Mouse (Mus musculus) embryo, embryonic 11 days (tissue): ENCODE data around the gene Nsg2.

Source experiments
- DNase-seq: peaks from one replicate; pipeline ENCODE4 v3.0.0-alpha.2; 2015

The Nsg2 gene

GRCm38 (mm10) chr11:32013014-32013427 lies 12.8 kb downstream of the Nsg2 start:
- DNase-seq = no peak

- DNase-seq = no peak
Measured at GRCm38 (mm10) chr11:32013561-32013960, 13.3 kb downstream of the Nsg2 start.

GRCm38 (mm10) chr11:32018201-32018600 lies 17.9 kb downstream of the Nsg2 start:
- no peak for DNase-seq

GRCm38 (mm10) chr11:32020031-32020965 lies 20.0 kb downstream of the Nsg2 start:
- DNase-seq = no peak

GRCm38 (mm10) chr11:32026634-32027033 lies 26.4 kb downstream of the Nsg2 start:
- no peak for DNase-seq

- DNase-seq = peak; percentile 67
Measured at GRCm38 (mm10) chr11:32027474-32028342, 27.4 kb downstream of the Nsg2 start.

GRCm38 (mm10) chr11:32028605-32029004 lies 28.3 kb downstream of the Nsg2 start:
- no peak for DNase-seq

- DNase-seq = no peak
Measured at GRCm38 (mm10) chr11:32029356-32029755, 29.1 kb downstream of the Nsg2 start.

GRCm38 (mm10) chr11:32031396-32031795 lies 31.1 kb downstream of the Nsg2 start:
- DNase-seq = no peak

- DNase-seq = no peak
Measured at GRCm38 (mm10) chr11:32032053-32032452, 31.8 kb downstream of the Nsg2 start.

GRCm38 (mm10) chr11:32035831-32036230 lies 35.6 kb downstream of the Nsg2 start:
- DNase-seq = no peak

- DNase-seq = no peak
Measured at GRCm38 (mm10) chr11:32039656-32040055, 39.4 kb downstream of the Nsg2 start.

GRCm38 (mm10) chr11:32057389-32057788 lies 57.1 kb downstream of the Nsg2 start:
- DNase-seq = peak; percentile 19

GRCm38 (mm10) chr11:32057861-32058260 lies 57.6 kb downstream of the Nsg2 start:
- no peak for DNase-seq

GRCm38 (mm10) chr11:32061020-32061419 lies 60.8 kb downstream of the Nsg2 start:
- no peak for DNase-seq

GRCm38 (mm10) chr11:32061874-32062273 lies 61.6 kb downstream of the Nsg2 start:
- no peak for DNase-seq

- DNase-seq = peak; percentile 25
Measured at GRCm38 (mm10) chr11:32063775-32064510, 63.7 kb downstream of the Nsg2 start.

GRCm38 (mm10) chr11:32064511-32064862 lies 64.2 kb downstream of the Nsg2 start:
- no peak for DNase-seq

- DNase-seq = no peak
Measured at GRCm38 (mm10) chr11:32068736-32069490, 68.7 kb downstream of the Nsg2 start.

- DNase-seq = no peak
Measured at GRCm38 (mm10) chr11:32075163-32075562, 74.9 kb downstream of the Nsg2 start.

- no peak for DNase-seq
Measured at GRCm38 (mm10) chr11:32083462-32083861, 83.2 kb downstream of the Nsg2 start.

- no peak for DNase-seq
Measured at GRCm38 (mm10) chr11:32086525-32086924, 86.3 kb downstream of the Nsg2 start.
